Mouse (Mus musculus) CH12.LX (cell line): Measurements from ENCODE around the gene Mrtfa. TPM values are rescaled to one million over a fixed set of nuclear protein-coding genes. Genes with fewer than 3 reads are reported as not detected.
A peak's percentile ranks its signal among the peaks of the same experiment; 100 is the strongest.

Source experiments
- DNase-seq: peaks from one replicate; pipeline ENCODE4 v3.0.0-alpha.2; 2013; ENCODE audit errors: extremely low read depth
- H3K27ac ChIP-seq: 2 replicates; pipeline ENCODE4 v1.5.1; 2012; ENCODE audit warnings: low read depth, mild to moderate bottlenecking, control low read depth, moderate library complexity; ENCODE audit not compliant: insufficient read depth
- H3K27me3 ChIP-seq: replicated peaks from 2 replicates; pipeline ENCODE3; 2012; ENCODE audit warnings: inconsistent platforms
- H3K36me3 ChIP-seq, 2 experiments: replicated peaks in 1 of 2; 2 replicates each; pipeline versions ENCODE3 to v1.6.1; 2012; ENCODE audit warnings: inconsistent platforms in 1 of 2, low read length in 1 of 2, mild to moderate bottlenecking in 1 of 2, mixed read lengths in 1 of 2, moderate library complexity in 1 of 2; ENCODE audit not compliant: control insufficient read depth in 1 of 2, insufficient read depth in 1 of 2
- H3K4me1 ChIP-seq, 2 experiments: 2 replicates each; pipeline ENCODE4 v1.6.1; 2012; ENCODE audit warnings: inconsistent platforms in 1 of 2, moderate library complexity in 1 of 2; ENCODE audit not compliant: insufficient read depth in 2 of 2, control insufficient read depth in 1 of 2
- H3K4me2 ChIP-seq: 2 replicates; pipeline ENCODE4 v1.6.1; 2012; ENCODE audit warnings: low read depth, mild to moderate bottlenecking, control low read depth; ENCODE audit not compliant: poor library complexity, insufficient read depth, severe bottlenecking
- H3K4me3 ChIP-seq, 3 experiments: fragments of 150-350 bp in 1 of 3; sonication (generic) in 1 of 3; replicated peaks in 1 of 3; 2 replicates each; pipeline versions ENCODE3 to v1.5.1; 2011 to 2012; ENCODE audit warnings: low read depth in 2 of 3, low read length in 2 of 3, mild to moderate bottlenecking in 2 of 3, moderate library complexity in 2 of 3, control low read depth in 1 of 3, improper control_type of control experiment in 1 of 3, inconsistent platforms in 1 of 3, mixed read lengths in 1 of 3; ENCODE audit not compliant: poor library complexity in 1 of 3
- H3K79me2 ChIP-seq: replicated peaks from 2 replicates; pipeline ENCODE4 v1.6.1; 2012; ENCODE audit warnings: mild to moderate bottlenecking, moderate library complexity; ENCODE audit not compliant: control insufficient read depth, poor library complexity, insufficient read depth, severe bottlenecking; ENCODE audit errors: extremely low read depth
- H3K9ac ChIP-seq: 2 replicates; pipeline ENCODE4 v1.6.1; 2012; ENCODE audit warnings: low read depth, mild to moderate bottlenecking, control low read depth, moderate library complexity; ENCODE audit not compliant: insufficient read depth
- H3K9me3 ChIP-seq: replicated peaks from 2 replicates; pipeline ENCODE3; 2012; ENCODE audit warnings: low read length, inconsistent platforms, mixed read lengths
- CHD1 ChIP-seq: IDR thresholded peaks from 2 replicates; pipeline ENCODE4 v1.6.1; 2012; ENCODE audit warnings: low read depth, low read length, improper control_type of control experiment, inconsistent platforms
- CTCF ChIP-seq, 2 experiments: IDR thresholded peaks in 1 of 2; conservative IDR thresholded peaks in 1 of 2; 2 replicates each; pipeline ENCODE4 v1.5.1; 2011 to 2012; ENCODE audit warnings: low read depth in 2 of 2, low read length in 2 of 2, improper control_type of control experiment in 1 of 2, inconsistent platforms in 1 of 2, mild to moderate bottlenecking in 1 of 2, moderate library complexity in 1 of 2
- E2F4 ChIP-seq: IDR thresholded peaks from 2 replicates; pipeline ENCODE4 v1.6.1; 2011; ENCODE audit warnings: low read depth, low read length, improper control_type of control experiment; ENCODE audit not compliant: insufficient replicate concordance
- EP300 ChIP-seq: IDR thresholded peaks from 2 replicates; pipeline ENCODE4 v1.6.1; 2011; ENCODE audit warnings: low read length, improper control_type of control experiment
- GABPA ChIP-seq: IDR thresholded peaks from 2 replicates; pipeline ENCODE4 v1.6.1; 2012; ENCODE audit warnings: low read depth, low read length, improper control_type of control experiment, inconsistent platforms; ENCODE audit not compliant: insufficient replicate concordance
- HCFC1 ChIP-seq: IDR thresholded peaks from 2 replicates; pipeline ENCODE4 v1.6.1; 2012; ENCODE audit warnings: low read depth, mild to moderate bottlenecking, inconsistent platforms, low read length, improper control_type of control experiment
- JUN ChIP-seq: IDR thresholded peaks from 2 replicates; pipeline ENCODE4 v1.6.1; 2011; ENCODE audit warnings: low read depth, mild to moderate bottlenecking, low read length, improper control_type of control experiment, moderate library complexity; ENCODE audit not compliant: insufficient read depth
- JUND ChIP-seq: conservative IDR thresholded peaks from 2 replicates; pipeline ENCODE4 v1.6.1; 2011; ENCODE audit warnings: low read depth, low read length, improper control_type of control experiment
- KAT2A ChIP-seq: IDR thresholded peaks from 2 replicates; pipeline ENCODE4 v1.6.1; 2012; ENCODE audit warnings: low read length, improper control_type of control experiment, inconsistent platforms; ENCODE audit not compliant: insufficient replicate concordance
- MAFK ChIP-seq: IDR thresholded peaks from 2 replicates; pipeline ENCODE4 v1.6.1; 2011; ENCODE audit warnings: low read length, improper control_type of control experiment; ENCODE audit not compliant: insufficient replicate concordance
- MAX ChIP-seq: IDR thresholded peaks from 2 replicates; pipeline ENCODE4 v1.6.1; 2011; ENCODE audit warnings: low read length, improper control_type of control experiment
- MYC ChIP-seq: IDR thresholded peaks from 2 replicates; pipeline ENCODE4 v1.6.1; 2011; ENCODE audit warnings: low read depth, mild to moderate bottlenecking, improper control_type of control experiment, low read length
- PAX5 ChIP-seq: IDR thresholded peaks from 2 replicates; pipeline ENCODE4 v1.6.1; 2012; ENCODE audit warnings: low read length, inconsistent platforms, mixed read lengths
- POLR2A ChIP-seq: IDR thresholded peaks from 2 replicates; pipeline ENCODE4 v1.6.1; 2011; ENCODE audit warnings: low read depth, mild to moderate bottlenecking, improper control_type of control experiment, low read length
- POLR2AphosphoS2 ChIP-seq: IDR thresholded peaks from 2 replicates; pipeline ENCODE4 v1.6.1; 2011; ENCODE audit warnings: low read depth, low read length, improper control_type of control experiment
- RAD21 ChIP-seq: IDR thresholded peaks from 2 replicates; pipeline ENCODE4 v1.6.1; 2011; ENCODE audit warnings: low read depth, mild to moderate bottlenecking, low read length, improper control_type of control experiment, moderate library complexity
- SIN3A ChIP-seq: IDR thresholded peaks from 2 replicates; pipeline ENCODE4 v1.6.1; 2012; ENCODE audit warnings: low read length, improper control_type of control experiment, inconsistent platforms
- TBP ChIP-seq: conservative IDR thresholded peaks from 2 replicates; pipeline ENCODE4 v1.6.1; 2011; ENCODE audit warnings: low read depth, low read length, improper control_type of control experiment
- ZMIZ1 ChIP-seq: IDR thresholded peaks from 2 replicates; pipeline ENCODE4 v1.6.1; 2012; ENCODE audit warnings: low read depth, mild to moderate bottlenecking, inconsistent platforms, low read length, improper control_type of control experiment
- ZNF384 ChIP-seq: IDR thresholded peaks from 2 replicates; pipeline ENCODE4 v1.6.1; 2012; ENCODE audit warnings: low read depth, low read length, improper control_type of control experiment, inconsistent platforms
- dilution Hi-C: fragments of 300-500 bp; cut with MboI; formaldehyde crosslinking; loops from 2 replicates; pipeline ENCODE4 v1.14.3; 2020; ENCODE audit warnings: low sequenced_read_pairs; ENCODE audit not compliant: extremely low pct_unique_long_range_greater_than_20kb, extremely low pct_ligation_motif_present
- in situ Hi-C: fragments of 300-500 bp; cut with MboI; formaldehyde crosslinking; loops from 3 replicates; pipeline ENCODE4 v1.14.3; 2019; ENCODE audit warnings: low sequenced_read_pairs, low pct_ligation_motif_present, low pct_unique_long_range_greater_than_20kb, mixed read lengths
- polyA plus RNA-seq: library from polyadenylated mRNA; unstranded; fragments of >175 nt; gene quantifications from 2 replicates; pipeline ENCODE4 v1.2.1, GENCODE M21; 2012; ENCODE audit warnings: low read depth; ENCODE audit not compliant: insufficient read length
- total RNA-seq, 2 experiments: library from RNA; depleted of rRNA; stranded (reverse); fragments of 300-350 nt in 1 of 2; fragments of >200 nt in 1 of 2; gene quantifications; 2 replicates each; pipeline ENCODE4 v1.2.3; 2012 to 2014

Mrtfa gene
- total and polyA plus RNA-seq, 3 experiments, result 4.6 to 23.2 (median 8.2) TPM

GRCm38 (mm10) chr15:81027378-81028173 lies 163.0 kb downstream of the Mrtfa start (continued):
- no peak for TF ChIP-seq TBP
- TF ChIP-seq PAX5, result no peak
- no peak for TF ChIP-seq JUN
- no peak for TF ChIP-seq E2F4
- TF ChIP-seq HCFC1, result no peak
- TF ChIP-seq JUND, result no peak
- no peak for TF ChIP-seq GABPA
- TF ChIP-seq MAFK, result no peak
- no peak for TF ChIP-seq CHD1
- TF ChIP-seq, all 38 proteins: peak for 17

DNA sequence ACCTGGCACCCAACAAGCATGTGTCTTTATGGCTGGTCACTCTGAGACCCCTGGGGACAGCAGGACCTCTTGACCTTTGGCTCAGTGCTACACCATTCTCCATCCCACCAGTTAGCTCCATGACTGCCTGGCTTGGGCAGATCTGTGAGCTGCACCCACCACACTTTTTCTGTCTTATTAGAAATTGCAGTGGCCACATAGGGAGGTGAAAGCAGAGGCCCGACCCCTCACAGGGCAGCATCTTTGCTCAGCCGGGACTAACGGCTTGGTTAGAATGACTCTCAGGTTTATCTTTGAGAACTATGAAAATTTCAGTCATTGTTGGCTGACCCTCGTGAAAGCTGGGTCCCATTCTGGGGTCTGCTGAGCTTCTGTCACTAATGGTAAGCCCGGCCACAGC lies 163.7 kb downstream of the Mrtfa start:
- H3K4me2 ChIP-seq, result 0 out of 2 replicates have a peak overlapping the region, but pooled peaks have one; percentile 60
- DNase-seq, result no peak
- peaks cover 30 to 88% of the 10 kb centered on the region in 2 experiments for H3K4me1 ChIP-seq
- no peak overlapping the region for H3K9ac ChIP-seq
- H3K79me2 ChIP-seq, result no peaks in the 10 kb centered on the region
- in situ Hi-C loops (loop anchor here (5.0 kb wide), 1 partner anchor 35 kb away; no protein-coding TSS in a partner anchor), dilution Hi-C loops (no loop called here)
- H3K36me3 ChIP-seq, result peaks cover 9 to 62% of the 10 kb centered on the region in 2 experiments
- no peak for TF ChIP-seq MYC
- no peak for TF ChIP-seq POLR2A
- TF ChIP-seq EP300, result no peak
- no peak for TF ChIP-seq RAD21
- no peak for TF ChIP-seq MAX
- no peak for TF ChIP-seq ZMIZ1
- no peak for TF ChIP-seq POLR2AphosphoS2
- TF ChIP-seq CTCF (conservative IDR thresholded peaks at IDR 0.05 in 1 of 2, IDR thresholded peaks at IDR 0.05 in 1 of 2; ENCODE audit: low read depth in 2 of 2, low read length in 2 of 2), result no peak
- TF ChIP-seq KAT2A, result no peak
- no peak for TF ChIP-seq SIN3A
- TF ChIP-seq ZNF384, result no peak
- no peak overlapping the region for H3K27ac ChIP-seq
- H3K4me3 ChIP-seq, result no peak overlapping the region
- H3K9me3 ChIP-seq, result no peaks in the 10 kb centered on the region
- no peaks in the 10 kb centered on the region for H3K27me3 ChIP-seq
